Mouse (Mus musculus): ENCODE measurements around the gene Ppm1m.

The Ppm1m gene

DNA sequence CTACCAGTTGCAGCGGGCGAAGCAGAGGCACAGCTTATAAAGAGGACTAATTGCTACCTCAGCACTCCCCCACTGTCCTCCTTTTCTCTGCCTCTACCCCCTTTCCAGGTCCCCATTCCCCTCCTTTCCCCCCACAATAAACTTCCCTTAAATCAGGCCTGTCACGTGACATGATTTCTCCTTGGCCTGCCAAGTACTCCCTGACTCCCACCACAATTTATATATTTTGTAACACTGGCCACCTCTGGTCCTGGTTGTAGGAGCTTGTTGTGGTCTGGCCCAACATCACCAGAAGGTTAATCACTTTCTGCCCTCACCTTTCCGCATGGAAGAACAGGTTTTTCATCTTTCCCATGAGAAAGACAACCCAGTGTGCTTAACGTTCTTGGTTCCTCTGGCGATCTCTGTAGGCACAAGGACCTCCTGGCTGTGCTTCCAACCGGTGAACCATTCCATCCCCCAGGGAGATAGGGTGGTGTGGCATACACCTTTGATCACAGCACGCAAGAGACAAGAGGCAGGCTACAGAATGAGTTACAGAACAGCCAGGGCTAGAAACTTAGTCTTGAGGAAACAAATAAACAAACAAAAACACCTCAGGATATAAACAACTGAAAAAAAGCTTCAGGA, 21.5 kb upstream of the Ppm1m start:
- DNase-seq (ENCODE audit: low read depth in 1 of 2, low spot score in 2 of 2): no peak

DNA sequence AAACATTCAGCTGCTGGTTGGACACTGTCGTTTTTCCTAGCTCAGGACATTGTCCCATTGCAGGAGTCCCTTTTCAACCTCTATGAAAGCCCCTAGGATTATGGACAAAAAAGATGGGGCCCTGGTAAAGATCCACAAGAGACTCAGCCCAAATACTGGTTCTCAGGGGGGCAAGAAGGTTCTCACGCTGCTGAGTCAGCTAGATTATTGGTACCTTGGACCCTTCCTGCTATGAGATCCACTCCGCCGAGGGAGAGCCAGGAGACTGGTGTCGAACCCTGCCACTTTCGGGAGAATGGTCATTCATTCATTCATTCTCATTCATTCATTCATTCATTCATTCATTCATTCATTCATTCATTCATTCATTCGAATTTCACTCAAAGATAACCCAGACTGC, 17.4 kb upstream of the Ppm1m start:
- DNase-seq (ENCODE audit: low read depth in 1 of 2, low spot score in 2 of 2): no peak

DNA sequence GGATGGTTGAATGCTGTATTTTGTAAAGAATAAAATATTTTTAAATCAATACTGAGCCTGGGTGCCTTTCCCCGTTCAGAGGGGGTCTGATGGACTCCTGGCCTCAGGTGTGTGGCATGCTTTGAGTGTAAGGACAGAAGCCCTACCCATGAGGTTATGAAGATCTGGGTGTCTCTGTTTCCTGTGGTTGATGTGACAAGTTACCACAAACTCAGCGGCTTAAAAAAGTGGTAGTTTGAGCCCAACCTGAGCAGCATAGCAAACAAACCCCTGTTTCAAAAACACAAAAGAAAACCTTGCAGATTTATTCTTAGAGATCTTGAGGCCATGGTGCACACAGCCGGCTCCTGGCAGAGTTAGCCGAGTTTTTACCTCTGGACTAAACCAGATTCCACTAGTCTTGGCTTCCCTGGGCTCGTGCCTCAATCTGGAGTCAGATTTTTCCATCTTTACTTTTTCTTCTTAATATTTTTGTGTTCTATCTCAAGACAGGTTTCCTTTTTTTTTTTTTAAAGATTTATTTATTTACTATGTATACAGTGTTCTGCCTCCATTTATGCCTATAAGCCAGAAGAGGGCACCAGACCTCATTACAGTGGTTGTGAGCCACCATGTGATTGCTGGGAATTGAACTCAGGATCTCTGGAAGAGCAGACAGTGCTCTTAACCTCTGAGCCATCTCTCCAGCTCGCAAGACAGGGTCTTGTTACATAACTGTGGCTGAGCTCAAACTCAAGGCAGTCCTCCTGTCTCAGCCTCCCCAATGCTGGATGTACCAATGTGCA, 16.0 kb upstream of the Ppm1m start:
- no peak for DNase-seq (ENCODE audit: low read depth in 1 of 2, low spot score in 2 of 2)

DNA sequence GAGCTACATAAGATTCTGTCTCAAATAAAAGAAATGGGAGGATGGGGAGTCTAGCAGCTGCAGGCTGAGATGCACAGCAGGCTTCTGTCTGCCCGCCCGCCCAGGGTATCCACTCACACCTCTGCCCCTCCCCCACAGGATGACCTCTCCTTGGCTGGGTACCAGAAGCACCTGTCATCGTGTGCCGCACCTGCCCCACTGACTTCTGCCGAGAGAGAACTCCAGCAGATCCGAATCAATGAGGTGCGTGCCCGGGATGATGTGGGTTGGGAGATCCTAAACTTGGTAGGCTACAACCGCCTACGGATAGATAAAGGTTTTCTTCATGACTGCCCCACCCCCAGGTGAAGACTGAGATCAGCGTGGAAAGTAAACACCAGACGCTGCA, 13.0 kb upstream of the Ppm1m start:
- no peak for DNase-seq (ENCODE audit: low read depth in 1 of 2, low spot score in 2 of 2)

DNA sequence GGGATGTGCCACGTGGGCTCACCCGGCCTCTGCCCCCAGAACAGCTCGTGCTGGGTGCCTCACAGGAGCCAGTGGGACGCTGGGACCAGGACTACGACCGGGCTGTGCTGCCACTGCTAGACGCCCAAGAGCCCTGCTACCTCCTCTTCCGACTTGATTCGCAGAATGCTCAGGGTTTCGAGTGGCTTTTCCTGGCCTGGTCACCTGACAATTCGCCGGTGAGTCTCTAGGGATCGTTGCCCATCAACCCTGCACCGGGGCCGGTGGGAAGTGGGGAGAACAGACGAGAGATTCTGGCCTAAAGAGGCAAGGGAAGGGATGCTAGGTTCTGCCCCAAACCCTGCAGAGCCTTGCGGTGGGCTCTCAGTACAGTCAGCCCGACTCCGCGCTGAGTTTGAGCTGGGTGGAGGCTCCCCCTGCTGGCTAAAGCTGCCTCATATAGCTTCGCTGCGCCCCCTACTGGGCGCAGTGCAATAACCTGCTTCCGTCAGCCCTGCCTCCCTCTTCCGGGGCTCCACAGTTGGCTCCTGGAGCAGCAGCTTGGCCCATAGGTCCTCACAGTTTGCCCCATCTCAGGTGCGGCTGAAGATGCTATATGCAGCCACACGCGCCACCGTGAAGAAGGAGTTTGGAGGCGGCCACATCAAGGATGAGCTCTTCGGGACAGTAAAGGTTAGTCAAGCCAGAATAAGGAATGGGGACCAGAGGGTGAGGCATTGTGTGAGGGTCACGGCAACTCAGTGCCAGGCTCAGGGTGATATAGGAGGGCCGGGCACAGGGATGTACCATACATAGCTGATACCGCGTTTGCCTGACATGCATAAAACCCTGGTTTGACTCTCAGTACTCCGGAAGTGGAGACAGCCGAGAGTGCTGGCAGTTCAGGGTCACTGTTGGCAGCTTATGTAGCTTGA, 12.4 kb upstream of the Ppm1m start:
- peak in 1 of 2 experiments; percentile 70 for DNase-seq (ENCODE audit: low read depth in 1 of 2, low spot score in 2 of 2)

DNA sequence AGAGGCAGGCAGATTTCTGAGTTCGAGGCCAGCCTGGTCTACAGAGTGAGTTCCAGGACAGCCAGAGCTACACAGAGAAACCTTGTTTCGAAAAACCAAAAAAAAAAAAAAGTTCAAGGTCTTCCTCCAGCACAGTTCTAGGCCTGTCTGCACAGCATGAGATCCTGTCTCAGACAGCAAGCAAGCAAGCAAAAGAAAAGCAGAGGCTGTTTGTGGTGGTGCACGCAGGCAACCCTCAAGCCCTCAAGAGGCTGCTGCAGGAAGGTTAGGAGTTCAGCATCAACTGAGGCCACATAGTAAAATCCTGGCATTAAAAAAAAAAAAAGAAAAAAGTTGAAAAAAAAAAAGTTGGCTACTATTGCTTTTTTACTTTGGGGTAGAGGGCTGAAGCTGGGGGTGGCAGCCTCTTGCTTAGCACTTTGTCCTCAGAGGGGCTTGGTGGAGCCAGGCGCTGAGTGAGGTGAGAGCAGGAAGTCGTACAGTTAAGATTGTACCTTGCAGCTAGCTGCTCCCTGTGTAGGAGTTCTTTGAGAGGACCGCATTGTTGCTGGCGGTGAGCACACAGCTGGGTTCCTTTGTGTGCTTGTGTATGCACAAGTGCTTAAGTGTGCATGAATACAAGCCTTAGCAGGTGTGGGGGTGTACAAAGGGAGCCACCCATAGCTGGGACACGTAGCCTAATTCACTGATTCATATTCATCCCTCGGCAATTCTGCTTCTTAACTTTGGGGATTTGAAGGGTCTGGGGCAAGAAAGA, 11.5 kb upstream of the Ppm1m start:
- no peak for DNase-seq (ENCODE audit: low read depth in 1 of 2, low spot score in 2 of 2)

DNA sequence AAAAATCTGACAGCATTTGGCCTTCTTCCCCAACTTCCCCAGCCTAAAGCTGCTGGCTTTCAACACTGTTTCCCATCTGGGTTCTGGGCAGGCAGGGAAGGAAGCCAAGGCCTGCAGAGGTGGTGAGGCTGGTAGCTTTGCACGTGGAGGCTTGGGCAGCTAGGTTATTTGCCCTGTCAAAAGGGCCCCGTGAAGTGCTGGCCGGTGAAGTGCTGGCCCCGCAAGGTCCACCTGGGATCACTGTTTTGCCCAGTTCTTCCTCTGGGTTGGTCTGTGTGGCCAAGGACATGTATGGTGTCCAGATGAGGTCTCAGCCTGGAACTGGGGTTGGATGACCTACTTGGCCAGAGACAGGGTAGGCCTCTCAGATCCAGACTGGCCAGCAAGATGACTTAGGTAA, 10.4 kb upstream of the Ppm1m start:
- no peak for DNase-seq (ENCODE audit: low read depth in 1 of 2, low spot score in 2 of 2)

DNA sequence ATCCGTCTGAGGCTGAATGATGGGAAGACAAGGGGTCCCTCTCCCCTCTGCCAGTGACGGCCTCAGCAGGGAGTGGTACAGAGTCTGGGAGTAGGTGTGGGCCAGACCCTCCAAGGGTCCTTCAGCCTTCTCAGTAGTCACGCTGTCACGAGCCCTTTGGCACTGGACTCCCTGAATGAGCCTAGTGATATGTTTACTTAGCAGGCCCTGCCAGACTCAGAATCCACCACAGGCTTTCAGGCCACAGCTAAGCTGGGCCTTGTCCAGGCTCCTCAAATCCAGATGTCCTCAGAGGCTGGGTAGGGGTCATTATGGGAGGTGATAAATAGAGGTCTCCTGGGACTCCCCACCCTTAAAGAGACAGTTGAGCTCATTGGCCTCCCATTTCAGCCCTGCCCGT, 8.6 kb upstream of the Ppm1m start:
- DNase-seq (ENCODE audit: low read depth in 1 of 2, low spot score in 2 of 2): no peak

DNA sequence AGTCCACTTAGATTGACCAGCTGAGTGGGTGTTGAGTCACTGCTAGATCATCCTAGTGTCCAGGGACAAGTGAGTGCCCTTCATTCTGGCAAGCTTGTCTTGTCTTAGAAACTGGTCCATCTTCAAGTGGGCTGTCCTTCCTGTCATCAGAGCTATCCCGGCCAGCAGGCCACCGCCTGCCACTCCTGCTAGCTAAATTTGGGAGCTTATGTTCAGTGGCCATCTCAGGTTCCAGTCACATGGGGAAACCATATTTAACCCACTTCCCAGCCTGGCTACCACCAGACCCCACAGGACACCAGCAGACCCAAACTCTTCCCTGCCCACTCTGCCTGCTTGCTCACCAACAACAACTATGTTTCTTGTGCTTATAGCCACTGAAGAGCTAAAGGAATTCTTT, 7.0 kb upstream of the Ppm1m start:
- no peak for DNase-seq (ENCODE audit: low read depth in 1 of 2, low spot score in 2 of 2)

DNA sequence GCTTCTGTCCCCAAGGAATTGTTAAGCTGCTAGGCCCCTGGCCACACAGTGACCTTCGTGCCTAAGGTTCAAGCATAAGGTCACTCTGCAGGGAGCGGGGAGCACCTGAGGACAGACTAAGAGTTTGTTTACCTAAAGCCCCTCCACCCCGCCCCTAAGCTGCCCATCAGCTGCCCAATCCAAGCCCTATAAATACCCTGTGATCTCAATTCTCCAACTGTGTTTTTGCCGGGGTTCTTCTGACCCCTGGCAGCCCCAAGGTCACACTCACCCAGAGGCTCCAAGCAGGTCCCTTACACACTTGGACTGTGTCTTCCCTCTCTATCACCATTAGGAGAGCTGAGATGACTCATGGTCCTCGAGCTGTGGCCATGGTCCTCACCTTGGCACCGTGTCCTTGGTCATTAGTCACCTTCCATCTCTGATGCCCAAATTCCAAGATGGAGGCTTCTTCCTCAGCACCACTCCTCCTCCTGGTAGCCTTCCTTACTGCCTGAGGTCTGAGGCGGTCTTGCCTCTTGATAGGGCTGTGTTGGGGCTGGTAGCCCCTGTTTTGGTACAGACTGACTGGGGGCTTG, 6.3 kb upstream of the Ppm1m start:
- DNase-seq (ENCODE audit: low read depth in 1 of 2, low spot score in 2 of 2): no peak

DNA sequence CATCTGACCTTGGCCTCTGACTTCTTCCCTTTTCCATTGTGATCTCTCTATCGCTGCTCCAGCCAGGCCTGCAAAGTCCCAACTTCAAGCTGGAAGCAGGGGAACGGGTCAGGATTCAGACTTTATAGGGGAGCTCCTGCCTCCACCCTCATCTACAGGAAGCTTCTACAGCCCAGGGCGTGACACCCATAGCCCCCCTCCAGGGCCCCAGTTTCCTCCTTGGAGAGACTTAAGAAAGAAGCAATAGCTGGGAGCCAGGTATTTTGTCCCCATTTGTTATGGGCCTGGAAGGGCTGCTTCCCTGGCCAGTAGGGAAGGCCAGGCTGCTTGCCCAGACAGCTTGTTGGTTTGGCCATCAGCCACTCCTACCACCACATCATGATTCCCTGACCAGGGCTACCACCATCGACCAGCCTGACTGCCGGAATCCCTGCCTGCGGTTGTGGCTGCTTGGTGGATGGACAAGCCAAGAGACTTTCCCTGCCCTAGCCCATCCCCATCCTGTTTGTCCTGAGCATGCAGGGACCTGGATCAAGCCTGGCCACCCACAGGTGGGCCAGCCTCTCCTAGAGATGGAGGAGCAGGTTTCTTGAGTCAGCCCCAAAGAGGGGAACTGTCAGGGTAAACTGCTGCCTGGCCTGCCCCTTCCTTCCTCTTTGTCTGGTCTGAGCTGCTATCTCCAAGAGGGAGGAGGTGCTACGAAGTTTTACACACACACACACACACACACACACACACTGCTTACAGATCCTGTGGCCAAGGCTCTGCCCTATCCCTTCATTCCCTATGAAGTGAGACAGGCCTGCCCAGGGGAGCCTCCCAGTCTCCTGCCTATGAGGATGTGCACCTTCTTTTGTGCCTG, 4.7 kb upstream of the Ppm1m start:
- DNase-seq (ENCODE audit: low read depth in 1 of 2, low spot score in 2 of 2): no peak

DNA sequence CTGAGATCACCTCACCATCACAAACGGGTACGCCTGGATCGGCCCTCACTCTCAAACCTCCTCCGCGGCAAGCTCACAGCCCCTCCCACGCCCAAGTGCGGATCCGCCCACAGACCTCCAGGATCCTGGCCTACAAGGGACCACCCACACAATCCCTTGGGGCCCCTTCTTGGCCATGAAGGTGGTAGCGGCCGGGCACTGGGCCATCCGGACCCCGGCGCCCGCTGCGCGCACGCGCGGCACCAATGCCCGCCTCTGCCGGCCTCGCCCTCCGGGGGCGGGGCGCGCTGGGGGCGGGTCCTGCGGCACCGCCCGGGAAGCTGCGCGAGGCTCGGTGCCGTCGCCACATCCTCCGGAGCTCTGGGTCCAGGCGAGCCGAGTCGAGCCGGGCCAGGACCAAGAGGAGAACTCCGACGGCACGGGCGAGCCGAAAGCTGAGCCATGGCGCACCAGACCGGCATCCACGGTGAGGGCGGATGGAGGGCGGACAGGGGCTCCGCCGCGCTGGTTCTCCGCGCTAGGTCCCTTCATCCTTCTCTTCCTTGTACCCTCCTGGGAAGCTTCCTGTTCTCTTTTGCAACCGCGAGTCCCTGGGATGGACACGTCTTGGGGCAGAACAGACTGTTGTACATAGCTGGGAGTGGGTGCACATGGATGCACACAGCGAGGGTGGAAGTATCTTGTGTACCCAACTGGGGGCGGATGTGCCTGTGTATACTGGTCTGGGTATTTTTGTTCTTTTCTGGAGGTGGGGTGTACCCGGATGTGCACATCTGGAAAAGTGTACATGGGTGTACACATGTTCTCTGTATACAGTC, 3.5 kb upstream of the Ppm1m start, which contains the start of gene Twf2:
TSS of gene Twf2 (plus strand) at position 290 of the 818 bp plus-strand sequence.
- peak; percentile 71 to 77 for DNase-seq (ENCODE audit: low read depth in 1 of 2, low spot score in 2 of 2)

DNA sequence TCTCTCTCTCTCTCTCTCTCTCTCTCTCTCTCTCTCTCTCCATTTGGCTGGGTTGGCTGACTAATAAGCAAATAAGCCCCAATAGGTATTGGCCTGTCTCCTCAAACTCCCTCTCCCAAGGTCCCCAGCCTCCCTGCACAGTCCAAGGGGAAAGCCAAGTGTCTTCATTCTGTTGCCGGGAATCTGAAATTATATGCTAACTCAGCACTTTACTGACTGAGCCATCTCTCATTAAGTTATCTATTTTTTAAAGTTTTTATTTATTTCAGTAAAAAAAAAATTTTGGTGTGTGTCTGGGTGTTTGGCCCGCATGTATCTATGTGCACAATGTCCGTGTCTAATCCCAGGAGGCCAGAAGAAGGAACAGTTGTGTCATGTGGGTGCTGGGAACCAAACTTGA, 2.3 kb upstream of the Ppm1m start:
- DNase-seq (ENCODE audit: low read depth in 1 of 2, low spot score in 2 of 2): no peak

DNA sequence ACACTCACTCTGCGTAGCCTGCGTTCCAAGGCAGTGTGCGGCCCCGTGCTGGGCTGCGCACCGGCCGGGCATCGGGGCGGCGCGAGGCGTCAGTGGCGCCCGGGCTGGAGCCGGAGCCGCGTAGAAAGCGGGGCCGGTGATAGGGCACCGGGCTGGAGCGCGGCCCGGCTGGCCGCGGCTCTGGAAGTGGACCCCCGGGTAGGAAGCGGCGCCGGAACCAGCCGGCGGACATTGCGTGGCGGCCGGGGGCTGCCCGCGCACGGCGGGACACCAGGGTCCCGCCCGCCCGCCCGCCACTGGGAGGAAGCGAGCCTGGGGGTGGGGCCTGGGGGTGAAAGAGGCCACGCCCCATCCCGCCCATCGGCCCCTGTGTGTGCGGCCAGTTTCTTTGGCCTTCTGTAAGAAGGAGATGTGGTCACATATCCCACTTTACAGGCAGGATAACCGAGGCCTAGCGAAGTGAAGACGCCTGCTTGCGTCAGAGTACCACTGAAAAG, 536 bp downstream of the Ppm1m start:
- DNase-seq (ENCODE audit: low read depth in 1 of 2, low spot score in 2 of 2): peak in 1 of 2 experiments; percentile 62

DNA sequence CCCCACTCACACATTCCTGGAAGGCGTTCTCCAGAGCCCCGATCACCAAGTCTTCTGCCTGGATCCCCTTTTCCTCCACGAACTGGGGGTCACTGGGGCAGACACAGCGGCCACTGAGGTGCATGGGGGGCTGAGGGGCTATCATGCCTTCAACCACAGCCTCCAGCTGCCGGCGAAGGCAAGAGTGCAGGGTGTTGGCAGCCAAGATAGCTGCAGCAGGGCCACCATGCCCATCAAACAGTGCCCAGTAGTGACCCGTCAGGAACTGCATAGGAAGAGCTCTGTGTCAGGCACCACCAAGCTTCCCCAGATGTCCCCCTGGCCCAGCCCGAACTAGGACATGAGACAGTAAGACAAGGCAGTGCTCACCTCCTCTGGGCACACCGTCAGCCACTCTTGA, 1.8 kb downstream of the Ppm1m start:
- DNase-seq (ENCODE audit: low read depth in 1 of 2, low spot score in 2 of 2): no peak

DNA sequence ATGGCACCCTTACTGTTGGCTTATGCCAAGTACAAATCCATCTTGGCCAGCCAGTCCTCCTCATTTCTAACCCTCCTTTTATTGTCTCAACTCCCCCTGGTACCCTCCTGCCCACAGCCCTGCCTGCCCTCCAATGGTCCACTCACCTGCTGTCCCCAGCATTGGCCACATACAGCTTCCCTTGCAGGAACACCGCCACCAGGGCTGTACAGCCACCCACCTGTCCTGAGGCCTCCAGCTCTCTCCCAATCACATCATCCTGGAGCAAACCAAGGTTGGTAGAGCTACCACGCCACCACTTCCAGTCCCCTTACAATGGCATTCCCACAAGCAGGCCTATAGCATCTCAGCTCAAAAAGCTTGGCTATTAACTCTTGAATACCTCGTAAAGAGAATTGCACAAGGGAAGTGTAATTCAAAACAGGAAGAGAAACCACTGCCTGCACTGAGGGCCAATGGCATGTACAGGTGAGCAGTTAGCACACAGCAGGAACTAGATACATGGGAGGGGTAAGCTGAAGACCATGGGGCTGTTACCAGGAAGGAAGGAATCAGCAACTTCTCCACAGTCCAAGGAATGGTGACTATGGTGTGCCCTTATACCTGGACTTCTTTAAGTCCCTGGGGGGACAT, 2.3 kb downstream of the Ppm1m start:
- DNase-seq (ENCODE audit: low read depth in 1 of 2, low spot score in 2 of 2): no peak

DNA sequence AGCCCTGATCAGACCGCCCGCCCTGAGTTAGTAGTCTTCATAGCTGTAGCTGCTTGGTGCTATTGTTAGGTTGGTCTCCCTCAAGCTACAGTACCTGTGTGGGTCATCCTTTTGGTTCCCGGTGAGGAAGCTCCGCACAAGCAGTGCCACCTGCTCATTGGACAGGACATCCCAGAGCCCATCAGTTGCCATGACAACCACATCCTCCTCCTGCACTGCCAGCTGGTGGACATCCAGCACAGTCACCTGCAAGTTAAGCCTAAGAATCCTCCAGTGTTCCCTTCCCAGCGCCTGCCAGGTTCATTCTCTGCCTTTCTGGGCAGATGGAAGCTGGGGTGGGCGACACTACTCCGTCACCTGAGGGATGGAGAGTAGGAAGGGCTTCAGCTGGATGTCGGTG, 3.9 kb downstream of the Ppm1m start:
- DNase-seq (ENCODE audit: low read depth in 1 of 2, low spot score in 2 of 2): no peak

Data from monocyte, adult 2 months (primary cell).